Mouse (Mus musculus) stomach, embryonic 14.5 days (tissue): Measurements from ENCODE around the gene Alkbh7. TPM values are rescaled to one million over a fixed set of nuclear protein-coding genes. Genes with fewer than 3 reads are reported as not detected.
A peak's percentile ranks its signal among the peaks of the same experiment; 100 is the strongest.

ENCODE experiments used
- ATAC-seq: fragments of 200-750 bp; cut with Nextera tagmentation; 2 replicates; pipeline ENCODE4 v1.8.0; 2017; ENCODE audit warnings: low read depth, moderate TSS enrichment; ENCODE audit not compliant: insufficient number of reproducible peaks, insufficient read depth, low FRiP score
- H3K27ac ChIP-seq: fragments of 300-500 bp; sonication (generic); 2 replicates; pipeline ENCODE4 v1.5.1; 2014; ENCODE audit warnings: mild to moderate bottlenecking, low read length, moderate library complexity, mixed read lengths
- H3K27me3 ChIP-seq: fragments of 300-500 bp; sonication (generic); 2 replicates; pipeline ENCODE4 v1.6.1; 2014; ENCODE audit warnings: low read length, control low read depth, mixed read lengths; ENCODE audit not compliant: control insufficient read depth, insufficient read depth
- H3K36me3 ChIP-seq: fragments of 300-500 bp; sonication (generic); 2 replicates; pipeline ENCODE4 v1.6.1; 2014; ENCODE audit warnings: mild to moderate bottlenecking, control low read depth, low read length, moderate library complexity, mixed read lengths; ENCODE audit not compliant: control insufficient read depth, insufficient read depth
- H3K4me1 ChIP-seq: fragments of 300-500 bp; sonication (generic); 2 replicates; pipeline ENCODE4 v1.6.1; 2014; ENCODE audit warnings: low read length, control low read depth, mixed read lengths; ENCODE audit not compliant: control insufficient read depth, insufficient read depth
- H3K4me2 ChIP-seq: fragments of 300-500 bp; sonication (generic); replicated peaks from 2 replicates; pipeline ENCODE4 v1.6.1; 2014; ENCODE audit warnings: low read depth, low read length, control low read depth
- H3K4me3 ChIP-seq: fragments of 300-500 bp; sonication (generic); 2 replicates; pipeline ENCODE4 v1.5.1; 2014; ENCODE audit warnings: low read depth, low read length, control low read depth
- H3K9ac ChIP-seq: fragments of 300-500 bp; sonication (generic); replicated peaks from 2 replicates; pipeline ENCODE4 v1.6.1; 2014; ENCODE audit warnings: low read depth, mild to moderate bottlenecking, control low read depth, low read length, moderate library complexity, mixed read lengths
- H3K9me3 ChIP-seq: fragments of 300-500 bp; sonication (generic); 2 replicates; pipeline ENCODE4 v1.6.1; 2016; ENCODE audit warnings: low read depth, low read length, control low read depth; ENCODE audit not compliant: control insufficient read depth
- WGBS: fragments of 180-500 bp; shearing (Covaris S2); extraction: QIAGEN DNeasy Blood & Tissue Kit; methylation state at CpG from one replicate; pipeline ENCODE4 v1.1.7; 2014; 5-methylcytosine and 5-hydroxymethylcytosine counted together
- polyA plus RNA-seq: library from polyadenylated mRNA; unstranded; fragments of >200 nt; fragmentation: Nextera tagmentation; extraction: Ambion mirVana; gene quantifications from 2 replicates; pipeline ENCODE4 v1.2.1, GENCODE M21; 2014

The Alkbh7 gene
- polyA plus RNA-seq, 1 experiment from 2014 or later, result 43.7 TPM

- Histone ChIP-seq H3K4me1 (peaks cover 6% of the 10 kb centered on the region), H3K27me3 (no peaks in the 10 kb centered on the region), H3K36me3 (peaks cover 24% of the 10 kb centered on the region), H3K27ac (peak within 1 kb of the TSS; percentile 59; the same call in 1 of the 2 replicates), H3K4me2 (peak within 1 kb of the TSS; percentile 69), H3K9ac (peak within 1 kb of the TSS; percentile 80), H3K9me3 (no peaks in the 10 kb centered on the region), H3K4me3 (peak within 1 kb of the TSS; percentile 91)
- ATAC-seq, result peak; percentile 96
- WGBS, result under 1% methylated on average over 52 of the region's 52 CpGs
Observed at GRCm38 (mm10) chr17:56990115-56990746, 6.9 kb upstream of the Alkbh7 start, which contains the start of gene Clpp. TSS of gene Clpp (plus strand) at chr17:56990305.

- H3K4me3 ChIP-seq, result peak overlapping the region; percentile 91
- H3K27me3 ChIP-seq, result no peaks in the 10 kb centered on the region
- peak overlapping the region; percentile 80; the same call in 1 of the 2 replicates for H3K9ac ChIP-seq
- peaks cover 6% of the 10 kb centered on the region for H3K4me1 ChIP-seq
- 81% methylated on average over 2 of the region's 2 CpGs for WGBS
- peak overlapping the region; percentile 66 for H3K4me2 ChIP-seq
- H3K9me3 ChIP-seq, result no peaks in the 10 kb centered on the region
- H3K27ac ChIP-seq, result no peak overlapping the region
- ATAC-seq, result no peak
- peaks cover 30% of the 10 kb centered on the region for H3K36me3 ChIP-seq
Observed at GRCm38 (mm10) chr17:56990966-56991365, 6.2 kb upstream of the Alkbh7 start.

GRCm38 (mm10) chr17:56995046-56995445, 2.1 kb upstream of the Alkbh7 start:
- ATAC-seq, result no peak
- WGBS, result 90% methylated on average over 8 of the region's 8 CpGs
- Histone ChIP-seq H3K27me3 (no peaks in the 10 kb centered on the region), H3K4me1 (peaks cover 13% of the 10 kb centered on the region), H3K9me3 (no peaks in the 10 kb centered on the region), H3K27ac (no peak overlapping the region), H3K36me3 (peaks cover 40% of the 10 kb centered on the region), H3K9ac (no peak overlapping the region), H3K4me3 (no peak overlapping the region), H3K4me2 (no peak overlapping the region)

GRCm38 (mm10) chr17:56996506-56996905, 633 bp upstream of the Alkbh7 start:
- peak overlapping the region; percentile 30; the same call in 1 of the 2 replicates for H3K4me2 ChIP-seq
- H3K9me3 ChIP-seq, result no peaks in the 10 kb centered on the region
- H3K9ac ChIP-seq, result no peak overlapping the region
- H3K4me3 ChIP-seq, result peak overlapping the region; percentile 73; the same call in 1 of the 2 replicates
- H3K27ac ChIP-seq, result no peak overlapping the region
- 61% methylated on average over 2 of the region's 2 CpGs for WGBS
- peaks cover 40% of the 10 kb centered on the region for H3K36me3 ChIP-seq
- H3K27me3 ChIP-seq, result no peaks in the 10 kb centered on the region
- H3K4me1 ChIP-seq, result peaks cover 7% of the 10 kb centered on the region; the same call in 1 of the 2 replicates
- ATAC-seq, result no peak

- no peak for ATAC-seq
- H3K9ac ChIP-seq, result no peak overlapping the region
- H3K4me2 ChIP-seq, result no peak overlapping the region
- H3K4me1 ChIP-seq, result peaks cover 7% of the 10 kb centered on the region; the same call in 1 of the 2 replicates
- H3K27me3 ChIP-seq, result no peaks in the 10 kb centered on the region
- no peak overlapping the region for H3K4me3 ChIP-seq
- WGBS, result 92% methylated on average over 9 of the region's 9 CpGs
- no peak overlapping the region for H3K27ac ChIP-seq
- peaks cover 35% of the 10 kb centered on the region for H3K36me3 ChIP-seq
- no peaks in the 10 kb centered on the region for H3K9me3 ChIP-seq
Observed at GRCm38 (mm10) chr17:56999414-56999813, 2.3 kb downstream of the Alkbh7 start.

GRCm38 (mm10) chr17:56999968-57000609, 3.0 kb downstream of the Alkbh7 start, which contains the start of gene Pspn:
TSS of gene Pspn (minus strand) at chr17:57000018.
- no peaks in the 10 kb centered on the region for H3K9me3 ChIP-seq
- H3K27me3 ChIP-seq, result no peaks in the 10 kb centered on the region
- WGBS, result 88% methylated on average over 9 of the region's 9 CpGs
- no peak within 1 kb of the TSS for H3K4me3 ChIP-seq
- peaks cover 33% of the 10 kb centered on the region for H3K36me3 ChIP-seq
- peaks cover 7% of the 10 kb centered on the region; the same call in 1 of the 2 replicates for H3K4me1 ChIP-seq
- no peak within 1 kb of the TSS for H3K4me2 ChIP-seq
- no peak within 1 kb of the TSS for H3K9ac ChIP-seq
- H3K27ac ChIP-seq, result no peak within 1 kb of the TSS
- no peak for ATAC-seq

GRCm38 (mm10) chr17:57001228-57001627, 4.1 kb downstream of the Alkbh7 start:
- ATAC-seq, result no peak
- Histone ChIP-seq H3K9ac (no peak overlapping the region), H3K4me2 (no peak overlapping the region), H3K27ac (no peak overlapping the region), H3K4me3 (no peak overlapping the region), H3K27me3 (no peaks in the 10 kb centered on the region), H3K4me1 (peaks cover 7% of the 10 kb centered on the region; the same call in 1 of the 2 replicates), H3K36me3 (peaks cover 32% of the 10 kb centered on the region), H3K9me3 (no peaks in the 10 kb centered on the region)
- WGBS, result 52% methylated on average over 8 of the region's 8 CpGs

GRCm38 (mm10) chr17:57003994-57004393, 6.9 kb downstream of the Alkbh7 start:
- Histone ChIP-seq H3K4me2 (no peak overlapping the region), H3K4me1 (no peaks in the 10 kb centered on the region), H3K27ac (no peak overlapping the region), H3K9ac (no peak overlapping the region), H3K9me3 (no peaks in the 10 kb centered on the region), H3K4me3 (no peak overlapping the region), H3K36me3 (peaks cover 46% of the 10 kb centered on the region), H3K27me3 (no peaks in the 10 kb centered on the region)
- ATAC-seq, result no peak
- 92% methylated on average over 7 of the region's 7 CpGs for WGBS
